Mouse (Mus musculus) thymus, adult 18-20 months (tissue): ENCODE results near the gene Ndnf.

Experiments used
- DNase-seq, 2 experiments: peaks; one replicate each; pipeline ENCODE4 v3.0.0; 2022; ENCODE audit warnings: mixed read lengths in 2 of 2

Gene Ndnf

DNA sequence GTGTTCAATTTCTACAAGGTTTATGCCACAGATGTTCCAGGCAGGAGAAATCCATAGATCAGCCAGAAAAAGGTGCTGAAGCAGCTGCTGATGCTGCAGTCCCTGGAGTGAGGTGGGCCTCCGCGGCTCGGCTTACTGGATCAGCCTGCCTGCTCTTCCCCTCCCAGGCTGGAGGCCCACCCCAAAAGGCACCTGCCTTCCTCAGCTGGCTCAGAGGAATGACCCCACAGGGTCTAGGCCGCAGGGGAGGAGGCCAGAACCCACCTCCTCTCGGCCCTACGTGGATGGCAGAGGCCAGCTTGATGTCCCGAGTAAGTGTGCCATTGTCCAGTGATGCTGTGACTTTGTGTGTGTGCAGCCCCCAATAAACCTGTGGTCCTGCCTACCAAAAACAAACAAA lies 86.8 kb downstream of the Ndnf start:
- DNase-seq = no peak

DNA sequence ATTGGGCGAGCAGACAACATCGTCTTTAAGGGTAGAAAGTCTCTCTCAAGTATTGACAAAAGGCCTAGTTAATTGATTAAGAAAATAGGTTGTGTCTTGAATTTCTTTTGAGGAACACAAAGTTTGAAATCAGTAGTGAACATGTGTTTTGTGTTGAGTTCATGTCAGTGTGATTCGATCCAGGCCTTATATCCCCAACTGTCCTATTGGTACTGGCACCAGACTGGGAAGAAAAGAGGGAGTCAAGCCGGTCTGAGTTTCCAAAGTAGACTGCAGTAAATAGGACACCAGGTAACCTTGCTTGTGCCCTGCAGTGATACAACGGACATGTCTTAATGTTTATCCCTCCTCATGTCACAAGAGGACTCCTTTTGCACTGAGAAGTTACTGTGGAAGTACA lies 87.8 kb downstream of the Ndnf start:
- no peak for DNase-seq

DNA sequence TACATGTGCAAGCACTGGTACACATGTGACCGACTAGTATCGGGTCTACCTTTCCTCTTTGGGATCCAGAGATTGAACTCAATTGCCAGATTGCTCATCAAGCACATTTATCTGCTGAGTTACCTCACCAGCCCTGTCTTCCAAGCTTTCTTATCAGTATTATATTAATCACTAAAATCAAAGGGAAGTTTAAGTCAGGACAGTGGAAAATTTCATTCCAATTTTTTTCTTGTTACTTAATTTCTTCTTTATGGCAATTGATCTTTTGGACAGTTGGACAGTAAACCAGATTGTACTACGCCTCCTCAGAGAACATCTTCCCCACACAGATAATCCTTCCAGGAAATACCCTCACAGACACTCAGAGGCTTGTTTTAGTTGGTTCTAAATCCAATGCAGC lies 88.7 kb downstream of the Ndnf start:
- no peak for DNase-seq
